Mouse (Mus musculus) activated CD4-positive, CD25-positive, alpha-beta regulatory T cell, adult 4 months (primary cell): ENCODE data around the gene Gpd2. TPM values are rescaled to one million over a fixed set of nuclear protein-coding genes. Genes with fewer than 3 reads are reported as not detected.

Source experiments
- ATAC-seq: one replicate; pipeline ENCODE4 v1.8.0; 2017
- polyA plus RNA-seq, 2 experiments: library from polyadenylated mRNA; unstranded; fragments of 100-300 nt; shearing (Covaris generic); gene quantifications; one replicate each; pipeline ENCODE4 v1.2.1; 2017

The Gpd2 gene
- 10 to 100 TPM; 13.9 to 14.6 TPM for polyA plus RNA-seq

DNA sequence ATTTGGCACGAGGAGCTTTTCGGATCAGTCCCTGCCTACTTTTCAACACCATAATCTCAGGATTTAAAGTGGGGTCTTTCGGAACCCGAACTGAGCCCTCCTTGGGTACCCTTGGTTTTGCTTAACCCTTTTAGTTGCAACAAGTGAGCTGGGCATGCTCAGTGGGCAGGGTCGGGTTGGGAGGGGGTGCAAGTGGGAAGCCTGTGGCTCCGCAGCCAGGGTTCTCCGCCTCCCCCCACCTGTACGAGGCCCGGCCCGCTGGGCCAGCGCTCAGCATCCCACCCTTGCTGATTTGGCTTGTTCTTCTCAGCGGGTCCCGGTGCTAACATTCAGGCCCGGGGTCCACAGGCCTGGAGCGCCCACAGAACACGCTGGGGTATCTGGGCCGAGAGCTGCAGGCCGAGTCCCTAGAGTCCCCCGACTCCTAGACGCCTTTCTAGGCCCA, at the start of gene Gpd2:
Gene Gpd2, plus strand, starts transcription at position 161 of the 445 bp plus-strand sequence.
- ATAC-seq, result no peak

GRCm38 (mm10) chr2:57188237-57188636, 49.2 kb upstream of the Gpd2 start:
- no peak for ATAC-seq

GRCm38 (mm10) chr2:57190884-57191283, 46.6 kb upstream of the Gpd2 start:
- ATAC-seq, result no peak

- no peak for ATAC-seq
Observed at GRCm38 (mm10) chr2:57199046-57199445, 38.4 kb upstream of the Gpd2 start.

DNA sequence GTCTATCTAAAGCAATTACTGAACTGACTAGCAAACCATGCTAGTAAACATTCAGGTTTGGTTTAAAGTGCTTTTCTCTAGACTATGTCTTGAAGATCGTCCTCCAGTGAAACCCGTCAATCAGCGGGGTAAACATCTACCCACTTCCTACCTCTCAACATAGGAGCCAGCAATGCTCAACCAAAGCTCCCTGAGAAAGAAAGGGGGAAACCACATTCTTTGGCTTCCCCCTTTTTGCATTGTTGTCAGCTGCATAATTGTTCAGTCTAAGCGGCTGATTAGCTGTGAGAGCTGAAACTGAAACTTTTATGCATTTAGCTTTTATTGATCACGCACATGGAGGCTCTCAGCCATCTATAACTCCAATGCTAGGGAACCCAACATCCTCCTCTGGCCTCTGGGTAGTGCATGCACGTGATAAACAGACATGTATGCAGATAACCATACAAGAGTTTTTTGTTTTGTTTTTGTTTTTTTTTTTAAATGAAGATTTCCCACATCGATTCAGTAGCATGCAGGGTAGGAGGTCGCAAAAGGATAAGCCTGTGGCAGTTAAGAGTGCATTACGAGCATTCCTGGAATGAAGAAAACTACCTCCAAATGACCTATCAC, 28.9 kb upstream of the Gpd2 start:
- ATAC-seq, result no peak

DNA sequence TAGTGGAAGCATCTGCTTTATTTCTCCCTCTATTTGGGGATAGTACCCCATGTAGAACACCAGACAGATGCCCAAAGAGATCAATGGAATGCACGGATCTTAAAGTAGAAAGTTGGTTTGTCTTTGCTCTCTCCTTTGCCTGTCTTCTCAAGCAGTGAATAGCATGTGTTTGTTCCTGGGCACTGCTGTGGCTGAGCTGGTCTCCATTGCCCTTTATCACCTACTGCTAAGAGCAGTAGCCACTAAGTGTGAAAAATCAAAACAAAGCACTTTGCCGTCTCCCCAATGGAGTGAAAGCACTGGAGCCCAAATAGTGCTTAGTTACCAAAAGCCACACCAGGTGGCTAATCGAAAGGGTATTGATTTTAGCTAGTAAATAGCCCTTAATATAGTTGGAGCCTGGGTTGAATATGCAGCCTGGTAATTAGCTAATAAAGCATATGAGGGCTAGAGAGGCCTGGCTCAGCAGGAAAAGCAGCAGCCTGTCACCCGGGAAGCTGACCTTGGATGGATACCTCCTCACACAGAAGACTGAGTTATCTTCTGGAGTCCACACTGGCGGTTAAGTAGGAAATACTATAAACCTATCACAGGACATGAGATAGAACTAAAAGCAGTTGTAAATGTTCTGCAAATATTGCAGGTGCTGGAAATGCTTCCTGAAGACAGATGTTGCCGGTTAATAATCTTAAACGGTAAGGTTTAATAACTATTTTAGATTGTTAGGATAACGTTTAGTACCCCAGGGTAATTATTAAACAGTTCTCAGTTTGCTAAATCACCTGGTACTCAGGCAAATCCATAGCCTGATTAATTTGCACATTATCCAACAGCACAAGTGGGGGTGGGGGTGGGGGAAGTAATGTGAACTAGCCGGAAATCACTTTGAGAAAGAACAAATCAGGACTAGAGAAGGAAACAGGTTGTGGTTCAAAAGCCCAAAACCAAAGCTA, 26.1 kb upstream of the Gpd2 start:
- no peak for ATAC-seq

- ATAC-seq, result no peak
Observed at GRCm38 (mm10) chr2:57213364-57213763, 24.1 kb upstream of the Gpd2 start.

GRCm38 (mm10) chr2:57223288-57224026, 14.0 kb upstream of the Gpd2 start:
- no peak for ATAC-seq

- ATAC-seq, result no peak
Observed at GRCm38 (mm10) chr2:57225236-57225635, 12.2 kb upstream of the Gpd2 start.

- no peak for ATAC-seq
Observed at GRCm38 (mm10) chr2:57227425-57227824, 10.0 kb upstream of the Gpd2 start.

DNA sequence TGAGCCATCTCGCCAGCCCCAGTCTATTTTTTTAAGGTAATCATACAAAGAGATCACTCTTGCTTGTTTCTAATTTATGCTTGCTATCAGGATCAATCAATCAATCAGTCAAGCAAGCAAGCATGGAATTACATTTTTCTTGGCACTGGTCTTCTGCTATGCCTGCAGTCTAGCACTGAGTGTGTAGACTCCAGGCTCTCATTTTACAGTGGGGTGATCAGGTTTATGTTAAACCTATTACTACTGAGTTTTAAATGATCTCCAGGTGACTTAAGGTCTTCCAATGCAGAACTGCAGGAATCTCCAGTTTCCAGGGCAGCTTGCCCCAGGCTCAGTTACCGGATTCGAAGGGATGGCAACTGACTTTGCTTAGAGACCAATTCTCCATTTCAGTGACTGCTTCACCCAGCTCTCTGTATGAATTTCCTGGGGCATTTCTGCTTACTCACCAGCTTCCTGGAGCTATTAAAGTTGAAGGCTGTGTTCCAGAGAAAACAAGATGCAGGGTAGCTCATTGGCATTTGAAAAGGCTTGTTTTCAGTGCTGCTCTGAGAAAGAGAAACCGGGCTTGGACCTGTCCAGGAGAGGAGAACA, 7.7 kb upstream of the Gpd2 start:
- no peak for ATAC-seq

- no peak for ATAC-seq
Observed at GRCm38 (mm10) chr2:57231432-57231831, 6.0 kb upstream of the Gpd2 start.

- no peak for ATAC-seq
Observed at GRCm38 (mm10) chr2:57232328-57232727, 5.1 kb upstream of the Gpd2 start.

GRCm38 (mm10) chr2:57236246-57236645, 1.2 kb upstream of the Gpd2 start:
- no peak for ATAC-seq

GRCm38 (mm10) chr2:57237026-57237425, 409 bp upstream of the Gpd2 start:
- ATAC-seq, result no peak

DNA sequence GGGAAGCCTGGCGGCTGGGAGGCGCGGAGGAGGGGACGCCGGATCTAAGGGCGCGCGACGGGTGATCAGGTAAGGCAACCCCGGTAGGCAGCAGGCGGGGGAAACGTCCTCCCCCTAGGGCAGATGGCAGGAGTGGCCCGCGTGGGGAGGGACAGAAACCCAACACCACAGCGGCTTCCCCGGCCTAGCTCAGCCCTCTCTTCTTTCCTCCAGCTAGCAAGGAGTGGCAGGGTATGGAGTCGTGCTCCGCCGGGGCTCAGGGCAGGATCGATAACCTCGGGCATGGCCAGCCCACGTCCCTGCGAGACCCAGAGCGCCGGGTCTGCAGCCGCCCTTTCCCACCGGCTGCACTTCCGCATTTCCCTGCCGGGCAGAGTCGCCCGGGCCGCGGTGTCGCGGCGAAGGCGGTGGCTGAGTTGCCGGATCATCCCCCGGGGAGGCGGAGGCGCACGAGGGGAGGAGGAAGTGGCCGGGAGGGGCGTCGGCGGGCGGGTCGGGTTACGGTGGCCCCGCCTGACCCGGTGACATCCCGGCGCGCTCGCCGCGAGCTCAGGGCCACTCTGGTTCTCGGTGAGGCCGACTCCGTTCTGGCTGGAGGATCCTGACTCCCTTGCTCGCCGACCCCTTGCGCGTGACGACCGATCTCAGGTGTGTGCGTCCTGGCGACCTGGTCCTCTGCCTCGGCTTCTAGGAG, 632 bp downstream of the Gpd2 start:
- peak; percentile 53 for ATAC-seq

DNA sequence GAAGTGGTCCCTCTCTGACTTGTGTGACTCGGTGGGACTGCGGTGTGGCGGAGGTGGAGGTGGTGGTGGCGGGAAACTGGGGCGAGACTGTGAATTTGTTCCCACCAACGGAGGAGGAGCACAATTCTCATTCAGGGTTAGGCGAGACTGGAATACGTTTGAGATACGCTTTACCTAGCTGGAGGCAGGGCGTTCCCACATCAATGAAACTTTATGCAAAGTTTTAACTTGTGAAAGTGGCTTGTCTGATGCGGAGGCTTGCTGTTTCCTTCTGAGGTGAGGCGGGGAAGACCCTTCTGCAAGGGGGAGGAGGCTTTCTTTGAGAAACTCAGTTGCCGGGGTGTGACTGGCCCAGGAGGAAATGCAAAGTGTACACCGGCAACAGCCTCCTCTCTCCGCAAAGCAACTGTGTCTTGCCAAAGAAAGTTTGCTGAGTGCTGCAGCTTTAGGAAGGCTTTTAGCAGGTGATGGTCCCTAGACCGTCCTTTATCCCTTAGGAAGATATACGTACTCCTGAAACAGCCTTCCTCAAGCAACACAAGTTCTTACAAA, 1.3 kb downstream of the Gpd2 start:
- peak; percentile 87 for ATAC-seq

DNA sequence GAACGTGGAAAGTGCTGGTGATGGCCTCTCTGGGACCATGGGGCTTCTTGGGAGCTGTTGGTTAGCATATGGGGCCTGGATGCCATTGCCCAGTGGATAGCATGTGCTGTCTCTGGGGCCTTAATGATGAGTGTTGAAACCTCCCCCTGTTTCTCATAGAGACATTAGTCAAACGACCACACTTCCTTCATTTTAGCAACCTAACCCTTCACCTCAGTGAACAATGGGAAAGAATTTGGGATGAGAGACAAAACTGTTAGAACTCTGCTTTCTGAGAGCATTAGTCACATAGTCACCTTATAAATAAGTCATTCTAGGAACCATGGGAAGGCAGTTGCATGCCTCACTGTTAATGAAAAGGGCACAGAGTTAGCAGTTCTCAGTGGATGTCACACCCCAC, 1.9 kb downstream of the Gpd2 start:
- ATAC-seq, result no peak

GRCm38 (mm10) chr2:57243987-57244386, 6.6 kb downstream of the Gpd2 start:
- ATAC-seq, result no peak

DNA sequence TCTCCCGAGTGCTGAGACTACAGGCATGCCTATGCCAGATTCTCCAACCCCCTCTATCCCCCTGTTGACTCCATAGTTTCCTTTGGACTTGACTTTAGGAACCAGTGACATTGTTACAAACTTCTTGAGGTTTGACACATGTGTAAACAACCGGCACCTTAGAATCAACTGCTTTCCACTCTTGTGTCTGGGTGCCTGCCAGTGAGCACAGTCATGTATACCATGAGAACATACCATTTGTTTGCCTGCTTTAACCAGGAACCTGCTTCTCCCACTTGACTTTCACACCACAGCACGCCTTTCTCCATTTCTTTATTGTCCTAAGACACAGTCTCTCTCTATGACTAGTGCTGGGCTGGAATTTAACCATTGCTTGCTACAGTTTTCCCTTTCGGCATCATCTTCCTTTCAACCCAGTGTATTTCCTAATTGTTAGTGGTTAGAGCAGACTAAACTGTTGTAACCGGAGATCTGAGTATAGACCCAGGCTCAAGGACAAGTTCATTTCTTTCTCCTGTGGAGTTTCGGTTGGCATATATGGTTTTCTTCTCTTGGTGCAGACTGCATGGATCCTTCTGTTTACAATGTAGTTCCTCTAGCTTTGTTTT, 8.4 kb downstream of the Gpd2 start:
- ATAC-seq, result no peak

GRCm38 (mm10) chr2:57250113-57250512, 12.7 kb downstream of the Gpd2 start:
- no peak for ATAC-seq
